Mouse (Mus musculus) left cerebral cortex, adult 9 months (tissue): ENCODE data around the gene Lrrc71.
A peak's percentile ranks its signal among the peaks of the same experiment; 100 is the strongest.

Source experiments
- DNase-seq, 2 experiments: peaks; one replicate each; pipeline ENCODE4 v3.0.0; 2022; ENCODE audit warnings: low spot score in 2 of 2

The Lrrc71 gene

GRCm38 (mm10) chr3:87748431-87748830 is at the start of gene Lrrc71:
Gene Lrrc71 (minus strand): TSS chr3:87748625.
- no peak for DNase-seq

- DNase-seq: no peak
Measured at GRCm38 (mm10) chr3:87796736-87797334, 48.4 kb upstream of the Lrrc71 start, which contains the start of gene Insrr. Gene Insrr (plus strand): TSS chr3:87796951.

GRCm38 (mm10) chr3:87795336-87796277 is 47.2 kb upstream of the Lrrc71 start:
- DNase-seq: peak in 1 of 2 experiments; percentile 23

GRCm38 (mm10) chr3:87794922-87795325 is 46.5 kb upstream of the Lrrc71 start, which contains the start of gene Ntrk1:
Gene Ntrk1 (minus strand): TSS chr3:87795162.
- no peak for DNase-seq

GRCm38 (mm10) chr3:87789768-87790167 is 41.3 kb upstream of the Lrrc71 start:
- no peak for DNase-seq

GRCm38 (mm10) chr3:87789248-87789647 is 40.8 kb upstream of the Lrrc71 start:
- DNase-seq: no peak

- DNase-seq: no peak
Measured at GRCm38 (mm10) chr3:87785626-87786214, 37.3 kb upstream of the Lrrc71 start.

GRCm38 (mm10) chr3:87785156-87785555 is 36.7 kb upstream of the Lrrc71 start:
- DNase-seq: no peak

GRCm38 (mm10) chr3:87783282-87784023 is 35.0 kb upstream of the Lrrc71 start:
- no peak for DNase-seq

GRCm38 (mm10) chr3:87779086-87779485 is 30.7 kb upstream of the Lrrc71 start:
- no peak for DNase-seq

- no peak for DNase-seq
Measured at GRCm38 (mm10) chr3:87778283-87778682, 29.9 kb upstream of the Lrrc71 start.

GRCm38 (mm10) chr3:87771088-87771487 is 22.7 kb upstream of the Lrrc71 start:
- no peak for DNase-seq

GRCm38 (mm10) chr3:87770280-87770679 is 21.9 kb upstream of the Lrrc71 start:
- DNase-seq: peak in 1 of 2 experiments; percentile 38

- no peak for DNase-seq
Measured at GRCm38 (mm10) chr3:87769506-87769905, 21.1 kb upstream of the Lrrc71 start.

- DNase-seq: peak in 1 of 2 experiments; percentile 34
Measured at GRCm38 (mm10) chr3:87768844-87769243, 20.4 kb upstream of the Lrrc71 start.

GRCm38 (mm10) chr3:87768431-87768830 is 20.0 kb upstream of the Lrrc71 start:
- no peak for DNase-seq

- no peak for DNase-seq
Measured at GRCm38 (mm10) chr3:87767764-87768163, 19.3 kb upstream of the Lrrc71 start.

- no peak for DNase-seq
Measured at GRCm38 (mm10) chr3:87766284-87766667, 17.9 kb upstream of the Lrrc71 start.

- no peak for DNase-seq
Measured at GRCm38 (mm10) chr3:87765631-87766283, 17.3 kb upstream of the Lrrc71 start.

GRCm38 (mm10) chr3:87765091-87765490 is 16.7 kb upstream of the Lrrc71 start:
- DNase-seq: no peak

GRCm38 (mm10) chr3:87764506-87764905 is 16.1 kb upstream of the Lrrc71 start:
- no peak for DNase-seq
